Mouse (Mus musculus): ENCODE results near the gene Ccdc73. TPM values are rescaled to one million over a fixed set of nuclear protein-coding genes. Genes with fewer than 3 reads are reported as not detected.
A peak's percentile ranks its signal among the peaks of the same experiment; 100 is the strongest.
"Not testable (repeated sequence)": the region's sequence is repeated elsewhere in the genome, so short reads cannot be mapped to it uniquely, and the experiment has no call there.

Gene Ccdc73
- polyA plus RNA-seq, 1 experiment from 2014 or later: 8.9 TPM

- under 1% methylated on average over 25 of the region's 25 CpGs for WGBS
- H3K4me3 ChIP-seq: peak within 1 kb of the TSS; percentile 92
- H3K36me3 ChIP-seq: peaks cover 19% of the 10 kb centered on the region
- H3K9ac ChIP-seq (replicated peaks): peak within 1 kb of the TSS; percentile 83
- ATAC-seq (ENCODE audit: low FRiP score, low read depth): peak; percentile 100
- no peaks in the 10 kb centered on the region for H3K9me3 ChIP-seq
- H3K4me2 ChIP-seq (replicated peaks): peak within 1 kb of the TSS; percentile 66
- H3K27me3 ChIP-seq: no peaks in the 10 kb centered on the region
- H3K4me1 ChIP-seq: peaks cover 9% of the 10 kb centered on the region
- peak within 1 kb of the TSS; percentile 77 for H3K27ac ChIP-seq (replicated peaks)
Measured at GRCm38 (mm10) chr2:105016967-105017287, 149.3 kb downstream of the Ccdc73 start, which contains the start of gene Eif3m. Eif3m (minus strand) TSS chr2:105017080.

DNA sequence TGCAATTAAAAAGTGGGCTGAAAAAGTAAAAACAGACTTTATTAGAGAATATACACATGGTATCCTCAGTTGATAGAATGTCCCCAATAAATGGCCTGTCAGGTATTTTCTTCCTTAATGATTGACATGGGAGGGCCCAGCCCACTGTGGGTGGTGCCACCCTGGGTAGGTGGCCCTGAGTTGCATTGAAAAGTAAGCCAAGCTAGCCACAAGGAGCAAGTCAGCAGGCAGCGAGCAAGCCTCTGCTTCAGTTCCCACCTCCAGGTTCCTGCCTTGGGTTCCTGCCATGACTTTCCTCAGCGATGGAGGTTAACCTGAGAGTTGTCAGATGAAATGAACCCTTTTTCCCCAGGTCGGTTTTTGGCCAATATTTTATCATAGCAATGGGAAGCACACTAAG, 150.2 kb downstream of the Ccdc73 start:
- Histone ChIP-seq H3K4me2 (replicated peaks) (peak overlapping the region; percentile 66), H3K27ac (replicated peaks) (no peak overlapping the region), H3K4me3 (no peak overlapping the region), H3K36me3 (peaks cover 10% of the 10 kb centered on the region), H3K9ac (replicated peaks) (no peak overlapping the region), H3K4me1 (peaks cover 9% of the 10 kb centered on the region), H3K27me3 (no peaks in the 10 kb centered on the region), H3K9me3 (no peaks in the 10 kb centered on the region)
- no peak for ATAC-seq (ENCODE audit: low FRiP score, low read depth)
- WGBS: 89% methylated on average over 3 of the region's 3 CpGs

DNA sequence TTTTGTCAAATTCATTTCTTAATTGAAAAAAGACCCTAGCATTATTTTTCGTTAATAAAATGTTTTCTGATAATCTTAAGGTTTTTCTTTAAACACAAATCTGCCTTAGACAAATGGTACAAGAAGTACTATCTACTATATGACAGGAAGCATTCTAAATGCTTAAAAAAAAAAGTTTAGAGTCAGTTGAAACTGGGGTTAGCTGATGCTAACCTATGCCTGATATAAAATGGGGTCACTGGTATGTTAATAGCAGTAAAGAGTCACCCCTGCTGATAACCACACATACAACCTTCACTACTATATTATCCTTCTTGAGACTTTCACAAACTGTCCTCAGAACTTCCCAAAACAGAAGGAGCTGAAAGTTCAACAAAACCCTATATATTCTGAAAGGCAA, 151.9 kb downstream of the Ccdc73 start:
- H3K27ac ChIP-seq (replicated peaks): no peak overlapping the region
- H3K27me3 ChIP-seq: no peaks in the 10 kb centered on the region
- H3K9me3 ChIP-seq: no peaks in the 10 kb centered on the region
- no peak overlapping the region for H3K4me2 ChIP-seq (replicated peaks)
- H3K4me1 ChIP-seq: peaks cover 9% of the 10 kb centered on the region
- H3K4me3 ChIP-seq: no peak overlapping the region
- no peaks in the 10 kb centered on the region for H3K36me3 ChIP-seq
- 93% methylated on average over 1 of the region's 1 CpGs for WGBS
- no peak for ATAC-seq (ENCODE audit: low FRiP score, low read depth)
- H3K9ac ChIP-seq (replicated peaks): no peak overlapping the region

- Histone ChIP-seq H3K27ac (replicated peaks) (no peak overlapping the region), H3K4me1 (peaks cover 5% of the 10 kb centered on the region; the same call in 1 of the 2 replicates), H3K4me2 (replicated peaks) (no peak overlapping the region), H3K27me3 (no peaks in the 10 kb centered on the region), H3K9ac (replicated peaks) (no peak overlapping the region), H3K36me3 (no peaks in the 10 kb centered on the region), H3K9me3 (no peaks in the 10 kb centered on the region), H3K4me3 (no peak overlapping the region)
- no peak for ATAC-seq (ENCODE audit: low FRiP score, low read depth)
- 77% methylated on average over 12 of the region's 12 CpGs for WGBS
Measured at GRCm38 (mm10) chr2:105021256-105021655, 153.7 kb downstream of the Ccdc73 start.

DNA sequence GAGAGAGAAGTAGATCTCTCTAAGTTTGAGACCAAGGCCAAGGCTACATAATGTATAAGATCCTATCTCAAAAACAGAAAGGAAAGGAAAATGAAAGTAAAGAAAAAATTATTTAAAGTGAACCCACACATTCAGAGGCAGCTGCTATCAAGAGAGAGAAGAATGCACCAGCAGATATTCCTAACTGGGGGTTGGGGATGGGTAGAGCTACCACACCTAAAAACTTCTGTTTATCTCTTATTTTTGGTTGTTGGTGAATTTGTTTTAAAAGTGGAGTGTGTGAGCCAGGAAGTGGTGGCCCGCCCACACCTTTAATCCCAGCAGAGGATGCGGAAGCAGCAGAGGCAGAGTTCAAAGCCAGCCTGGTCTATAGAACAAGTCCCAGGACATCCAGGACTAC, 154.2 kb downstream of the Ccdc73 start:
- Histone ChIP-seq H3K4me3 (no peak overlapping the region), H3K9me3 (no peaks in the 10 kb centered on the region), H3K4me2 (replicated peaks) (no peak overlapping the region), H3K36me3 (no peaks in the 10 kb centered on the region), H3K27ac (replicated peaks) (no peak overlapping the region), H3K27me3 (no peaks in the 10 kb centered on the region), H3K4me1 (peaks cover 5% of the 10 kb centered on the region; the same call in 1 of the 2 replicates), H3K9ac (replicated peaks) (no peak overlapping the region)
- 94% methylated on average over 2 of the region's 2 CpGs for WGBS
- no peak for ATAC-seq (ENCODE audit: low FRiP score, low read depth)

DNA sequence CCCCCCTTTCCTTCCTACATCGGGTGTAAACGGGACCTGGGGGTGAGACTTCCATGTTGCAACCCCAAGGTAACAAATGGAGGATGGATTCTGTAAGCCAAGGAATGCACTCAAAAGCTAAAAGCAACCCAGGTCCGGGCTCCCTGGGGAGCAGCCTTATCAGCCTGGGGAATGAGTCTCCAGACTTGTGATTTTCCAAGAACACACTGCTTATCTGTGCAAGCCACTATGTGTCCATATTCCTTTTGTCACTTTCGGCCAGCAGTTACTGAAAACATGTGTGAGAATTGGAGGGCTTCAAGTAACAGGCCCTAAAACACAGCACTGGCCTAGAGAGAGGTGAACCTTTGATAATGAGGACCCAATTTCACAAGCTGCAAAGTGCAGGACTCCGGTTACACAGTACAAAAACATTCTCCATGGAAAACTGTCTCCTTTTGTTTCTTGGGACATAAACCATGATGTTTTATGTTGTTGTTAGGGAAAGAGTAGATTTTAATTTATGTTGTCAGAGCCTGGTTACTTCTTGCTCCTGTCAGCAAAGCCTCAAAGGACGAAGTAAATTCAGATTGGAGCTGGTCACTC, 155.5 kb downstream of the Ccdc73 start:
- ATAC-seq (ENCODE audit: low FRiP score, low read depth): no peak
- H3K4me3 ChIP-seq: no peak overlapping the region
- no peak overlapping the region for H3K4me2 ChIP-seq (replicated peaks)
- no peaks in the 10 kb centered on the region for H3K9me3 ChIP-seq
- H3K36me3 ChIP-seq: no peaks in the 10 kb centered on the region
- no peaks in the 10 kb centered on the region for H3K27me3 ChIP-seq
- H3K9ac ChIP-seq (replicated peaks): no peak overlapping the region
- WGBS: 85% methylated on average over 6 of the region's 6 CpGs
- H3K4me1 ChIP-seq: no peaks in the 10 kb centered on the region
- H3K27ac ChIP-seq (replicated peaks): no peak overlapping the region

GRCm38 (mm10) chr2:105023815-105024214, 156.2 kb downstream of the Ccdc73 start:
- WGBS: 75% methylated on average over 4 of the region's 4 CpGs
- Histone ChIP-seq H3K4me1 (no peaks in the 10 kb centered on the region), H3K27ac (replicated peaks) (no peak overlapping the region), H3K9ac (replicated peaks) (no peak overlapping the region), H3K4me3 (no peak overlapping the region), H3K36me3 (no peaks in the 10 kb centered on the region), H3K4me2 (replicated peaks) (no peak overlapping the region), H3K27me3 (no peaks in the 10 kb centered on the region), H3K9me3 (no peaks in the 10 kb centered on the region)
- ATAC-seq (ENCODE audit: low FRiP score, low read depth): no peak

GRCm38 (mm10) chr2:105025610-105026009, 158.0 kb downstream of the Ccdc73 start:
- not testable (repeated sequence) for H3K4me3 ChIP-seq; H3K9ac ChIP-seq (replicated peaks); H3K4me2 ChIP-seq (replicated peaks); H3K27ac ChIP-seq (replicated peaks); H3K4me1 ChIP-seq; ATAC-seq (ENCODE audit: low FRiP score, low read depth); H3K9me3 ChIP-seq; H3K36me3 ChIP-seq; H3K27me3 ChIP-seq
- WGBS: 90% methylated on average over 12 of the region's 12 CpGs

GRCm38 (mm10) chr2:105026950-105027695, 159.5 kb downstream of the Ccdc73 start:
- Histone ChIP-seq H3K4me2 (replicated peaks) (no peak overlapping the region), H3K4me3 (no peak overlapping the region), H3K36me3 (no peaks in the 10 kb centered on the region), H3K9ac (replicated peaks) (no peak overlapping the region), H3K27me3 (no peaks in the 10 kb centered on the region), H3K27ac (replicated peaks) (no peak overlapping the region), H3K9me3 (no peaks in the 10 kb centered on the region), H3K4me1 (no peaks in the 10 kb centered on the region)
- no peak for ATAC-seq (ENCODE audit: low FRiP score, low read depth)
- 84% methylated on average over 22 of the region's 22 CpGs for WGBS

GRCm38 (mm10) chr2:105028806-105029205, 161.2 kb downstream of the Ccdc73 start:
- Histone ChIP-seq H3K4me1 (no peaks in the 10 kb centered on the region), H3K9ac (replicated peaks) (no peak overlapping the region), H3K27ac (replicated peaks) (no peak overlapping the region), H3K9me3 (no peaks in the 10 kb centered on the region), H3K36me3 (no peaks in the 10 kb centered on the region), H3K4me2 (replicated peaks) (no peak overlapping the region), H3K4me3 (no peak overlapping the region), H3K27me3 (no peaks in the 10 kb centered on the region)
- ATAC-seq (ENCODE audit: low FRiP score, low read depth): no peak
- 85% methylated on average over 5 of the region's 5 CpGs for WGBS

GRCm38 (mm10) chr2:105030505-105030904, 162.9 kb downstream of the Ccdc73 start:
- 93% methylated on average over 5 of the region's 5 CpGs for WGBS
- no peak overlapping the region for H3K27ac ChIP-seq (replicated peaks)

GRCm38 (mm10) chr2:105034084-105034483, 166.5 kb downstream of the Ccdc73 start:
- Histone ChIP-seq H3K4me1 (no peaks in the 10 kb centered on the region), H3K27me3 (no peaks in the 10 kb centered on the region), H3K4me2 (replicated peaks) (no peak overlapping the region), H3K9me3 (no peaks in the 10 kb centered on the region), H3K27ac (replicated peaks) (no peak overlapping the region), H3K9ac (replicated peaks) (no peak overlapping the region), H3K4me3 (no peak overlapping the region), H3K36me3 (no peaks in the 10 kb centered on the region)
- WGBS: 57% methylated on average over 3 of the region's 3 CpGs
- no peak for ATAC-seq (ENCODE audit: low FRiP score, low read depth)

More at GRCm38 (mm10) chr2:105030505-105030904, 162.9 kb downstream of the Ccdc73 start:
- ATAC-seq (ENCODE audit: low FRiP score, low read depth): no peak
- H3K9ac ChIP-seq (replicated peaks): no peak overlapping the region
- H3K4me1 ChIP-seq: no peaks in the 10 kb centered on the region
- H3K4me3 ChIP-seq: no peak overlapping the region
- H3K9me3 ChIP-seq: no peaks in the 10 kb centered on the region
- no peaks in the 10 kb centered on the region for H3K36me3 ChIP-seq
- H3K27me3 ChIP-seq: no peaks in the 10 kb centered on the region
- no peak overlapping the region for H3K4me2 ChIP-seq (replicated peaks)
